Mouse (Mus musculus) cerebellum, postnatal 14 days (tissue): ENCODE measurements around the gene Bfsp1.
A peak's percentile ranks its signal among the peaks of the same experiment; 100 is the strongest.

Source experiments
- DNase-seq, 2 experiments: peaks; one replicate each; pipeline ENCODE4 v3.0.0; 2021; ENCODE audit warnings: mixed read lengths in 2 of 2

Gene Bfsp1

DNA sequence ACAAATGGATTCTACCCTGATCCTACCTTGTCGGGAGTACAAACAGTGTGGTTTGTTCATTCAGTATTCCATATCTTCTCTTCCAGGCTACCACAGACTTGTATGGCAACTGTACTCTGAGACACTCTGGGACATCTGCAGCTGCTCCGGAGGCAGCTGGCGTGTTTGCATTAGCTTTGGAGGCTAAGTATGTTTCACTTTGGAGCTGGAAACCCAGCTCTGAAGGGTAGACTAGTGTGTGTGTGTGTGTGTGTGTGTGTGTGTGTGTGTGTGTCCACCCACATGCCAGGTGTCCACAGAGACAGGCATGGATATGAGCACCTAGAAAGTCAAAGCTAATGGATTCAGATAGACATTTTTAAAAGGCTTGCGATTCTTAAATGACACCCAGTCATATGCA, 67.1 kb downstream of the Bfsp1 start:
- DNase-seq: no peak

- DNase-seq: peak; percentile 7 to 13
Measured at GRCm38 (mm10) chr2:143789911-143790310, 73.1 kb downstream of the Bfsp1 start.

- DNase-seq: no peak
Measured at GRCm38 (mm10) chr2:143780310-143780709, 82.7 kb downstream of the Bfsp1 start.
